Mouse (Mus musculus) cerebellum, postnatal 4 days (tissue): Measurements from ENCODE around the gene Erfe.

Experiments used
- DNase-seq, 2 experiments: peaks; one replicate each; pipeline ENCODE4 v3.0.0; 2022; ENCODE audit warnings: low spot score in 2 of 2, mixed read lengths in 1 of 2

Gene Erfe

DNA sequence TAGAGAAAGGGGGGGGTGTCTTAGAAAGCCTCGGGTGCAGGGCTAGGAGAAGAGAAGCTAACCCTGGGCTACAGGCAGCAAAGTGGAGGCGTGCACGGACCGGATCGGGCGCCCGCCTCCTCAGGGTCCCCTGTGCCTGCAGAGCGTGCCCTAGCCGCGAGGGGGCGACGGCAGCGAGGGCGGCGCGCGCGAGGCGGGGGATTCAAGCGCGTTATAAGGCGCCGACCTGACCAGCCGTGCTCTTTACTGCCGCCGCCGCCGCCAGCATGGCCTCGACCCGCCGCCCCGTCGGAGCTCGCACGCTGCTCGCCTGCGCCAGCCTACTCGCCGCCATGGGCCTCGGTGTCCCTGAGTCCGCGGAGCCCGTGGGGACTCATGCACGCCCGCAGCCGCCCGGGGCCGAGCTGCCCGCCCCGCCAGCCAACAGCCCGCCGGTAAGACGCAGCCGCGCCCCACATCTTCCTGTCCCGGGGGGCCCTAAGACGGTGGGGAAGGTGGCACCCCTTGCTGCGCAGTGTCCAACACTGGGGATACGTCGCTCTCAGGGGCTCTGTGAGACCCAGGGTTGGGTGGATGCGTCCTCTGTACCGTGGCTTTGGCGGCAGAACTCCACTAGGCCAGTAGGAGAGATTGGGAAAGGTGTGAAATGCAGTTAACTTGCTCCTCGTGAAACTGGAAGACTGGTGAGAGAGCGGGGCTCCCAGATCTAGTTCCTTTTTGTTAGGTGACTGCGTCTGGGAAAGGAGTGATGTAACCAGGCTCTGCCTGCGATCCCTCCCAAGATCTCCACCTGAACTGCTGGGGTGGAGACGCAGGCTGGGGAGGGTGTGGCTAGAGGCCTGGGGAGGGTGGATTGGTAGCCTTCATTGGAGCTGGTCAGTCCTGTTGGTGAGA is at the start of gene Erfe:
Gene Erfe (plus strand): TSS at position 216 of the 894 bp plus-strand sequence.
- DNase-seq, result peak in 1 of 2 experiments; percentile 72

DNA sequence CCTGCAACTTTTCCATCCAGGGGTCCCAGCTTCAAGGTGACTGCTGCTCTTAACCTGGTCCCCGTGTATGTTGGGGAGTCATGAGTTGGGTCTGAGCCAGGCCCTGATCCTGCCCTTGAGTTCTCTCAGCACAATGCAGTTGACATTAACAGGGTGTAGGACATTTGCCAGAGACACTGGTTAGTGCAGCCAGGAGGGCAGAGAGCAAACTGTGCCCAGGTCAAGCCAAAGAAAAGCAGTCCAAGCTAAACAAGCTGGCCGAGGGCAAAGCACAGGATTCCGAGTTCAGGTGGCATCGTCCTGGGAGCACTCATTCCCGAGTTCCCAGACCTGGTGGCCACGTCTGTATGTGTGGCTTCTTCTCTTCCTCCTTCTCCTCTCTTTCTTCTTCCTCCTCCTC is 48.6 kb upstream of the Erfe start:
- no peak for DNase-seq

DNA sequence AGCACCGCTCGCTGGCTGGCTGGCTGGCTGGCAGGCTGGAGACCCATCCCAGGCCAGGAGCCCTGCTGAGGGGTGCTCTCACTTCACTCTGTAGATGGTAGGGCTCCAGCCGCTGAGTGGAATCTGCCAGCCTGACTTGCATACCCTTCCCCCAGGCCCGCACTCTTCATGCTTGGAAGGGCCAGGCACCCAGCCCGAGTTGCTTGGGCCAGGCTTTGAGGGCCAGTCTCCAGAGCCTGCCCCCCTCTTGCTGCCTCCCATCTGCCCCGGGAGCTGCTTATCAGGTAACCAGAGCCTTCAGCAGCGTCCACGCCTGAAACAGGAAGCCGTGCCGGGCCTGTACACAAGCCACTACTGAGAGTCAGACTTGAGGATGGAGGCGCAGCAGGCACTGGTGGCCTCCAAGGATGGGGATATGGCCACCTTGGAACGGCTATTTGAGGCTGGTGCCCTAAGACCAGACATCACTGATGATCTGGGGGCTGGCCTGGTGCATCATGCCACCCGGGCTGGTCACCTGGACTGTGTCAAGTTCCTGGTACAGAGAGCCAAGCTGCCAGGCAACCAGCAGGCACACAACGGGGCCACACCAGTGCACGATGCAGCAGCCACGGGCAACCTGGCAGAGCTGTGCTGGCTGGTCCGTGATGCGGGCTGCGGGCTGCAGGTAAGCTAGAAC is 44.3 kb upstream of the Erfe start, which contains the start of gene Espnl:
Gene Espnl (plus strand): TSS at position 316 of the 679 bp plus-strand sequence.
- DNase-seq, result peak in 1 of 2 experiments; percentile 33

DNA sequence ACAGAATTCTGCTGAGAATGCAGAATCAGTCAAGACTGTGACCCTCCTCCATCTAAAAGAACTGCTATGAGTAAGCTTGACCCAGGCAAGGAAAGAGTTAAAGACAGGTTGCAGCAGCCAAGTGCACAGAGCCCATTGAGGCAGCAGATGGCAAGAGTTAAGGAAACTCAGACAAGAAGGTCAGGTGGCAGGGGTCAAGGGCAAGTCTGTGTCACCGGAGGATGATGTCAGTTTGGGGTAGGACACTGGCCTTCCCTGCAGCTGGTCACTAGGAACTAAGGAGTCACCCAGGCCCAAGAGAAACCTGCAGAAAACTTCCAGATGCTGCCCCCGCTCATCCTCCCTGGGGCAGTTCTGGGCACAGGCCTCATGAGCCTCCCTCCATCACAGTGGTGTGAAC is 41.6 kb upstream of the Erfe start:
- no peak for DNase-seq

DNA sequence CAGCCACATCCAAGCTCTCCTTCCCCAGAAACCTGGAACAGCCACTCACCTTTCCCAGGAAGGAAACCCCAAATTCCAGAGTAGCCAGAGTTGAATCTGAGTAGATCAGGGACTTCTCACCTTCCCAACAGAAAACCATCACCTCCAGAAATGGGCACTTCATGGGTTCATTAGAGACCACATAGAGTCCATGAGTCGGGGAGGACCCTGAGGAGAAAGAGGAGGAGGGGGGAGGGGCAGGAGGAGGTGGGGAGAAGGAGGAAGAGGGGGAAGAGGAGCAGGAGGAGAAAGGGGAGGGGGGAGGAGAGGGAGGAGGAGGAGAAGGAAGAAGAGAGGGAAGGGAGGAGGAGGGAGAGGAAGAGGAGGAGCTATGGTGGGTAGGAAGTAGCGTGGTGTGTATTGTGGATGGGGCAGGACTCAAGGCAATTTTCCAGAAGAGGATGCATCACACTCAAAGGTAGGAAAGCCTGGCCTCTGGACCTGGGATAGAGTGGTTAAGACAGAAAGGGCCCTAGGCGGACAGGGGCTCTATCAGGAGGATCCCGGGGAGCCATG is 40.7 kb upstream of the Erfe start:
- DNase-seq, result no peak

DNA sequence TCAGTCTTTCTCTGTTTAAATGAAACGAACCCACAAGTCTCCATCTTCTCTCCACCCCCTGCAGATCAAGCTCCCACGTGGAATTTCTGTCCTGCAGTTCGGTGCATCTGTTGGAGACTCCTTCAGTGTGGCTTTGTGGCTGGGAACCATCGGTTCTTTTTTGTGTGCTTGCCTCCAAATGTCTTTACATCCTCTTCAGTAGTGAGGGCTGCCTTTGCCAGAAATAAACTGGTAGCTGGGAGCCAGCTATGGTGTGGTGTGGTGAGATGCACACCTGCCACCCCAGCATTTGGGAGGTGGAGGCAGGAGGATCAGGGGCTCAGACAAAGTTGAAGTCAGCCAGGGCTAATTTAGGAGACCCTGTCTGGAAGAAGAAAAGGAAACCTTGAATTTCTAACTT is 34.1 kb upstream of the Erfe start:
- no peak for DNase-seq

DNA sequence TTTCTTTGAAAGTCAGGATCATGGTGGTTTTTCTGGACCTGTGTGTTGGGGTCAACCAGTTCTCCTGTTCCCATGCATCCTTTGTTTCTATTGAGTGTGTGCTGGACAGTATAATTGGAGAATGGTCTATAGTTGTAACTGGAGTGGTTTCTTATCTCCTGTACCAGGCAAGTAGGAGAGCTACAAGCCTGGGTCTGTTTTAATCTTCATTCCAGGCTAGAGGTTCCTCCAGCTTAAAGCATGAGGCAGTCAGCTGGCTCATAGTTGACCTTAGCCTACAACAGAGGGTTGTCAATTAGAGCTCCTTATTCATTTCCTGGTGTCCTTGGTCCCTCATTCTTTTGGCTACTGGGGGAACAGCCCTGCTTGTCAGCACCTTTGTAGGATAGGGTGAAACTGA is 32.6 kb upstream of the Erfe start:
- no peak for DNase-seq

DNA sequence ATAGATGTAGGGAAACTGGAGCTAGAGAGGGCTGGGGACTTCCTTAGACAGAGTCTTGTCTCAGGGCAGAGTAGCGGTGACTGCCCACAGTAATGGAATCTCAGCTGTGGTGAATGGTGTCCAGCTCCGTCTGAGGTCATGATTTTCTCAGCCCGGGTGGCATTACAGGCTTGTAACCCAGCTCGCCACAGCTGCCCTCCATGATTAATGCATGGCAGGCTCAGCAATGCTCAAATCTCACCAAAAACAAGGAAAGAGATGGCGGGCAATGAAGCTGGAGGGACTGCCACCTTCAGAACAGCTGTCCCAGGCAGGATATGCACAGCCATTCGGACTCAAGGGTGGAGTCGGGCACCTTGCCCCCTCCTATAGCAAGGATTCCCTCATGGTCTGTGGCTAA is 28.9 kb upstream of the Erfe start:
- DNase-seq, result no peak

DNA sequence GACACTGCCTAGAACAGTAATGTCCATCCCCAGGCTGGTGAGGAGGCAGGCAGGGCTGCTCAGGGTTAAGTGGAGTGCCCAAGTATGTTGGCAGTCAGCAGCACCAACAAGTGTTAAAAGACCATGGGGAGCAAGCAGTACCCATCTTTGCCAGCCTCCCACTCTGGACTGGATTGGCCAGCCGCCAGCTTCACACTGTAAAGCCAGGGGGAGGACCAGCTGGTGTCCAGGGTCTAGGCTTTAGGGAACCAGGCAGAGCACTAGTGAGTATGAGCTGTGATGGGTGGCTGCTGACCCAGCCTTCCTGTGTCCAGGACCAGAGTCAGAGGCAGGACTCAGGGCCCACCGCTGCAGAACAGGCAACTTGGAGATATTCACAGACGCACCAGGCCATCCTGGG is 22.2 kb upstream of the Erfe start:
- DNase-seq, result peak in 1 of 2 experiments; percentile 39

DNA sequence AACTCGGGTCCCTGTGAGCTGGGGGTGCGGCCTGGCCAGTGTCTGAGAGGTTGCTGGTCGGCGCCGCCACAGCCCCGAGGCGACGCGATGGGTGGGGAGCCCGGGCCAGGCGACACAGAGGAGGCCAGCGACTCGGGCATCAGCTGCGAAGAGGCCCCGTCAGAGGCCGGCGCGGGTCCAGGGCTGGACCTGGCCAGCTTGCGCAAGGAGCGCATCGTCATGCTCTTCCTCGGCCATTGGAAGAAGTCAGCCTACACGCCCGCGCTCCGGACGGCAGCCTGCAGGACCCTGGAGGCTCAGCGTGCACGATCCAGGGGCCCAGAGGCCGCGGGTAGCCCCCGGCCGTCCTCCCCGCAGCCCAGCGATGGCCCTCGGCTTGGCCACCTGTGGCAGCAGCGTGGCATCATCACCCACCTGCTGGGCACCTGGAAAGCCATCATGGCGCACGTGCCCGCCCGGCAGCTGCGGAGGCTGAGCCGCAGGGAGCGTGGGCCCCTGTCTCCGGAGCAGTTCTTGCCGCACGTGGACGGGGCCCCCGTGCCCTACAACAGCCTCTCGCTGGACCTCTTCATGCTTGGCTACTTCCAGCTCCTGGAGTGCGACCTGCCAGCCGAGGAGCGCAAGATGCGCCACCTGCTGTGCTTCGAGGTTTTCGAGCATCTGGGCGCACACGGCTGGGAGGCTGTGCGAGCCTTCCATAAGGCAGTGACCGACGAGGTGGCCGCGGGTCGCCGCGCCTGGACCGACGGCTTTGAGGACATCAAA is 21.1 kb upstream of the Erfe start:
- DNase-seq, result peak in 1 of 2 experiments; percentile 25

DNA sequence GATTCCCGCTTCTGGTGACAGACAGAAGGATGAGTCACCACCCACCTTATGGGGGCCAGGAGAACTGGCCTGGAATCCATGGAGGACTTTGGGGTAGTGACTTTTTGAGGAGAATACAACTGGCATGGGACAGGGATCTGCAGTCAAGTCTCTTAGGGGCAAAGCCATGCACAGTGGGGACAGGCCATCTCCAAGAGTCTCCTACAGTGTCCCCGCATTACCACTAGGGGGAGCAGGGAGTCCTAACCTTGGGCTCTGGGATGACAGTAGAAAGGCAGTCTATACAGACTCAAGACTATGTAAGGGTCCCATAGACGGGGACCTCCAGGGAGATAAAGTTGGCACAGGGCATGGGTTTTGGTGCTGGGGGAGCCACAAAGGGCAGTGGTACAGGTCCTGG is 19.3 kb upstream of the Erfe start:
- peak in 1 of 2 experiments; percentile 64 for DNase-seq

DNA sequence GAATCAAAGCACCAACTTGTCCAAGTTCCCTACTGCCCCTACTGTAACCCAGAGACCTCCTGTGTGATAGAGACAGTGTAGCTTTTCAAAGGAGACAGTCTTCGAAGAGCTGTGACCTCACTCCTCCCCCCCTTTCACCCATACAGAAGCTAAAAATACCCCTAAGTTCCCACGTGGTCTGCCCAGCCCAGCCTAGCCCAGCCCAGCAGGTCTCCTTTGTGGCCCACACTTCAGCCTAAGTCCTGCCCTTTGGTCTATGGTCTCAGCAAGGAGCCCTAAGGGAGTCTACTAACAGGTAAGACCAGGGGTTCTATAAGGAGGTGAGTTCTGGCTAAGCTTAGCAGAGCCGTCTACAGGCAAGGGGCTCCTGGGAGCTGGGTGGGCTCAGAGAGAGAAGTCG is 15.4 kb upstream of the Erfe start, which contains the start of gene Klhl30:
Gene Klhl30 (plus strand): TSS at position 176 of the 400 bp plus-strand sequence.
- no peak for DNase-seq

DNA sequence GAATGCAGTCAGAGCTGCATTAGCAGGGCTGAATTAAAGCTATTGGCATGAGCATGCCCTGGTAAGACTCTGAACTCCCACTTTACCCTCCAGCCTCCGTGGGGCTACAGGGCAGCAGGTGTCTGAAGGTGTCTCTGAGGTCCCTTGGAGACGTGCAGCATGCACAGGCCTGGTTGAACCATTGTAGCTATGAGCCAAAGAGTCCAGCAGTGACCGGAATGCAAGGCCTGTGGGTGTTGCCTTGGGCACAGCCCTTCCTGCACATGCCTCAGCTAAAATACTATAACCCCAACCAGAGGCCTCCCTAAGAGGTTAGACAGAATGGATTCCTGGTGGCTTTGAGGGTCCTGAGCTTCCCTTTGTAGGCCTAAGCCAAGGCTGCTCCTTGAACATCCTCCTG is 15.0 kb upstream of the Erfe start:
- no peak for DNase-seq

DNA sequence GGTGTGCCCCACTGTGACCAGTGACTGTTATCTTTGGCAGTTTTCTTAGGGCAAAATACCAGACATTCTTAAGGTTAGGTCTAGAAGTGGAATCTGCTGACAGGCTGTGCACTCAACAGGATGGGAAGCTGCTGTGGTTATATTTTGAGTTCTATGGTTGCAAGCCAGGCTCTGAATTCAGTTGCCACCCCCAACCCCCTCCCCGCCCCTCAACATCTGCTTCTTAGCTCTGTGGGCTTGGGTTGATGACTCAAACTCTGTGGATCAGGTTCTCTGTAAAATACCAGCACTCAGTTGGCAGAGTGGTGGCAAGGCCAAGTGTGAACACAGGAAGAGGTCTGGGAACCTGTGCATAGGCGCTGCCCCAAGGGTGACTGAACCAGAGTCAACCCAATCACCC is 14.0 kb upstream of the Erfe start:
- DNase-seq, result no peak

DNA sequence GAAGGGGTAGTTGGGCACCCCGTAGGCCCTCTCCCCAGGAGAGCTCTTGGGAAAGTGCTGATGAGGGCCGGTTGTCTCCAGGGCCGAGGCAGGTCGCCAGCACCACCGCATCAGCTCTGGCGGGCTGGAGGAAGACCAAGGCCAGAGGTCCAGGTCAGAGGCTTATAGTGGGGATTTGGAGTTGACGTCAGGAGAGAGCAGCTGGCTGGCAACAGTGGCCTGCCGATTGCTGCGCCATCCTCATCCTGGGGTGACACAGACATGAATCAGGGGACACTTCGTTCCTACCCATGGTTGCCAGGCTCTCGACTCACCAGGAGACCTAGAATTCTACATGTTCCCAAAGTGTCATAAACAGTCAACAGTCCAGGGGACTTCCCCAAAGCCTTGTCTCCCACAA is 10.1 kb upstream of the Erfe start:
- DNase-seq, result no peak

DNA sequence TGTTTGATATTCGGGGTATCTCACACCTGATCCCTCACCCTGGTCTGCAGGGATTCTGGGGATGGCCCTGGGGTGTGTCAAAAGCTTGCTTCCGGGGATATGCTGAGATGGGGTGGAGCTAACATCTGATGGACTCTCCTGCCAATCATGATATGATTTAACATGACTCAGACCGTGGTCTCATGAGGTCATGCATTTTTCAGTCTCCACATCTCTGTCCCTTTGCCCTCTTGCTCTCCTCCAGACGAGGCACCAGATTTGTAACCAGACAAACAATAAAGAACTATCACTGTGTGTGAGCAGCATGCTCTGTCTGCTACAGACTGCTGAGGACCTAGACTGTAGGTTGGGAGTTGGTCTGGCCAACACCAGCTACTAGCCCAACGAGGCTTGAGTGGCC is 4.1 kb upstream of the Erfe start:
- no peak for DNase-seq

DNA sequence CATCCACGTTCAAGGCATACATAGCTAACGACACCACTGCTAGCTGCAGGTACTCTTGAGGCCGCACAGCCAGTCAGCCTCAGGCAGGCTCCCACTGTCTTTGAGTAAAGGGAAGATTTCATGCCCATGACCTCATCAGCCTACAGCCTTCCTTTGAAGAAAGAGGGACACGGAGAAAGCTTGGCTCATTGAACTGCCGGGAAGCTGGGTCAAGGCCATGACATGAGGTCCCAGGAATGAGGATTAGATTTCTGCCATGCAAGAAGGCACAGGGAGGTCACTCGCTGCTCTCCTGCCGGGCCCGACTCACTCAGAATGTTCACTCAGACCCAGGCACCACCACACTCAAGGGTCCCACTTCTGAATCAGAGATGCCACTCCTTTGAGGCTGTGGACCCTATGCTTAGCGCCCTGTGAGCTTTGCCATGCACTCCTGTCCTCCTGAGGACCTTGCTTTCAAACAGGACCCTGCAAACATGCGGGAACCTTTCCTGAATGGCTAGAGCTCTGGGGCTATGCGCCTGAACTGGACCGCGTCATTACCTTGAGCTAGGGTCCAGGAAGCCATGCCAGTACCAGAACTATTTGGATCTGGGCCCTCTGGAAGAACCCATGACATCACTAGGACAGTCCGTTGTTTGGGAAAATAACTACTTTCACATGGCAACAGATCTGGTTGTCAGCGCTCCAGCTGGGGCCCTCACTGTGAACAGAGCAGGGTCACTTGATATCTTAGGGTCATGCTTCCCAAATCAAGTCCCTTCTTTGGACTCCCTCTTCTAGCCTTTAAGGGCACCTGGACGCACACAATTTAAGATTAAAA is 1.2 kb upstream of the Erfe start:
- DNase-seq, result no peak

DNA sequence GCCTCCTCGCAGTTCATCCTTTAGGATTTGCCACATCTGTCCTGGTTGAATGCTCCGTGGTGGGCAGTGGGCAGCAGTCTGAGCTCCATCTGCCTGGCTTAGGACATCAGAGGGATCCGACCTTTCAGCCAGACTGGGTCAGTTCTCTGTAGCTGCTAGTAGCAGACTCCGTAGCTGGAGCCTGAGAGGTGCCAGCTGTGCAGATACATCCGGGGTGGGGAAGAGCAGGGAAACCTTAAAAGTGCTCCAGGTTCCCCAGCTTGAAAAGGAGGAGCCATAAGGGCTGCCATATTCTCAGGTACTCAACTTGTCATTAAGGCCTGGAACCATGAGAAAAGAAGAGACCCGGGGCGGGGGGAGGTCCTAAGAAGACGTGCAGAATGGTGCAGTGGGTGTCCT is 415 bp upstream of the Erfe start:
- no peak for DNase-seq

DNA sequence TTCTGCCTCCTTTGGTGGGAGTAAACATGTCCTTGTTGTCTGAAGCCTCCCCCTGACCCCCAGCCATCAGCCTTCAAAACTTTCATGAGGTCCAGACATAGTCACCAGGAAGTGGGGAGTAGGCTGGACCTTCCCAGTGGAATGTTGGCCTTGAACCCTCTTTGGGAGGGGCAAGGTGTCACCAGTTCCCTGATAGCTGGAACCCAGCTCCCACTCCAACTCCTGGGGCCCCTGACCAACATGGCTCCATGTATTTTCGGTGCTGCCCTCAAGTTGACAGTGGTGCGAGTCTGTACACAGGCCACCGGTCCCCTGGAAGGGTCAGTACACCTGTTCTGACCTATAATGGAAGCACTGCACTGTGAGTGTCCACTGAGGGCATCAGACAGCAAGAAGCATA is 1.1 kb downstream of the Erfe start:
- DNase-seq, result no peak

DNA sequence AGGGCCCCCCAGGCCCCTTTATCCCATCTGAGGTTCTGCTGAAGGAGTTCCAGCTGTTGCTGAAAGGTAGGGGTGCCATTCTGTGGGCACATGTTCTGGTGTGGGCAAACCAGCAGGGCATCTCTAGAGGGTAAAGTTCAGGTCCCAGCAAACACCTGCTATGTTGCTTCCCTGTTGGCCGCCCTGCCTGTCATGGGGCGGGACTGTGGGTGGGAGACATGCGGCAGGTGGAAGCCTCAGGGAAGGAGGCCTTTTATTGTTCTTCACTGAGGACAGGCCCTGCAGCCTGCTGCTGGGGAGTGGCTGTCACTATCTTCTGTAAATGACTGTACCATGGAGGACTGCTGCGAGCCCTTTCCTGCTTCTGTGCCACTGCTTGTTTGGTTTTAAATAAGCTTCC is 3.2 kb downstream of the Erfe start:
- no peak for DNase-seq

DNA sequence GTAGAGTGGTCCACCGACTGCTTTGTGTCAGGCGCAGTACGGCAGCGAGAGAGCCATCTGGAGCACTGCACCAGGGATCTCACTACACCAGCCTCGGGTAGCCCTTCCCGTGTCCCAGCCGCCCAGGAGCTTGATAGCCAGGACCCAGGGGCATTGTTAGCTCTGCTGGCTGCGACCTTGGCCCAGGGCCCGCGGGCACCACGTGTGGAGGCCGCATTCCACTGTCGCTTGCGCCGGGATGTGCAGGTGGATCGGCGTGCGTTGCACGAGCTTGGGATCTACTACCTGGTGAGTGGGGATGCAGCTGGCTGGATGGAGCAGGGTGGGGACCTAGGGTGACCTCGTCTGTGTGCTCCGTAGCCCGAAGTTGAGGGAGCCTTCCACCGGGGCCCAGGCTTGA is 3.8 kb downstream of the Erfe start:
- DNase-seq, result no peak
